Mouse (Mus musculus): ENCODE data around the gene Ltbp4.

DNA sequence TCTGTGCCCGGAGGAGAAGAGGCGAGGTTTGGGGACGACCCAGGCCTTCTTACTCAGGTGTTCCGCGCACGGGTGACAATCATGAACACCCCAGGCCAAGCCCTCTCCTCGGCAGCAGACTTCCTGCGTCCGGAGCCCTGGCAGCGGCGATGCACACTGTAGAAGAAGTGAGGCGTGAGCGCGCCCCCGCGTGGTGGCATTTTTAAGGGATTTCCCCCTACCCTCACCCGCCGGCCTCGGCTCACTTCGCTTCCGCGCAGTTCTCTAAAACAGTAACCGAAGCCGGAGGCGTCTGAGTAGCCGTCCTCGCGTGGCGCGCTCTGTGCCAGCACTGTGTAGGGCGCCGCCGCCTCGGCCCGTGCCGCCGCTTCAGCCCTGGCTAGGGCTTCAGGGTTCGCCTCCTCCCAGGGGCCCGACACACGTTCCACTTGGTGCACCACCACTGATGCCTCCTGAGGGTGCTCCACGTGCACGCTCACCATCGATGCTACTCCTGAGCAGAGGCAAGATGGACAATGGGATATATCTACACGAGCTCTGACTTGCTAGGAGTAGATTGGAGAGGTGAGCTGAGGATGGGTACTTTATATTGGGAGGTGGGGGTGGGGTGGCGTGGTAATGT lies 8.1 kb downstream of the Ltbp4 start:
- TF ChIP-seq POLR2A (IDR thresholded peaks at IDR 0.05; ENCODE audit: low read depth, low read length), result peak; percentile 46; the same call in 1 of the 2 replicates
- TF ChIP-seq CTCF (conservative IDR thresholded peaks at IDR 0.05 in 1 of 2, IDR thresholded peaks at IDR 0.05 in 1 of 2; ENCODE audit: low read depth in 2 of 2, low read length in 2 of 2), result peak; percentile 29 to 86
- TF ChIP-seq POLR2AphosphoS2 (IDR thresholded peaks at IDR 0.05; ENCODE audit: low read depth, low read length), result no peak
- no peak; the same call in 1 of the 2 replicates for TF ChIP-seq CHD2 (IDR thresholded peaks at IDR 0.05; ENCODE audit: low read length)
- no peak for TF ChIP-seq USF1 (IDR thresholded peaks at IDR 0.05; ENCODE audit: low read depth, low read length)
